Mouse (Mus musculus) mesoderm, embryonic 11.5 days (tissue): ENCODE measurements around the gene Pald1.
A peak's percentile ranks its signal among the peaks of the same experiment; 100 is the strongest.

Experiments
- DNase-seq: peaks from one replicate; pipeline ENCODE4 v3.0.0-alpha.2; 2012; ENCODE audit warnings: low read depth, low spot score

Pald1 gene

DNA sequence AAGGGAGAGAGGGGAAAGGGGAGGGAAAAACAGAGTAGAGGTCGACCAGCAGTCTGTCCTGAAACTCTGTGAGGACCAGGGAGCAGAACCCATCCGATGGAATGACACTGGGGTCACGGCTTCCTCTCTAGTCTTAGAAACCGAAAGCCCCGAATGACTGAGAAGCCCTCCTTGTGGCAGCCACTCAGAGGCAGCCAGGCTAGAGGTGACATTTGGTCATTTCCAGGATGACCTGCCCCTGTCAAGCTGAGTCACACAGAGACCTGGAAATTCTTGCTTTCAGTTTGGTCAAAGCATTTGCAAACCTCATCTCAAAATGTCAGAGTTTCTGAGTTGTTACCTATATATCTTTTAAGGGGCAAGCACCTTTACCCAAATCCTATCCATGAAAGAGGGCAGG, 102.2 kb downstream of the Pald1 start:
- no peak for DNase-seq

DNA sequence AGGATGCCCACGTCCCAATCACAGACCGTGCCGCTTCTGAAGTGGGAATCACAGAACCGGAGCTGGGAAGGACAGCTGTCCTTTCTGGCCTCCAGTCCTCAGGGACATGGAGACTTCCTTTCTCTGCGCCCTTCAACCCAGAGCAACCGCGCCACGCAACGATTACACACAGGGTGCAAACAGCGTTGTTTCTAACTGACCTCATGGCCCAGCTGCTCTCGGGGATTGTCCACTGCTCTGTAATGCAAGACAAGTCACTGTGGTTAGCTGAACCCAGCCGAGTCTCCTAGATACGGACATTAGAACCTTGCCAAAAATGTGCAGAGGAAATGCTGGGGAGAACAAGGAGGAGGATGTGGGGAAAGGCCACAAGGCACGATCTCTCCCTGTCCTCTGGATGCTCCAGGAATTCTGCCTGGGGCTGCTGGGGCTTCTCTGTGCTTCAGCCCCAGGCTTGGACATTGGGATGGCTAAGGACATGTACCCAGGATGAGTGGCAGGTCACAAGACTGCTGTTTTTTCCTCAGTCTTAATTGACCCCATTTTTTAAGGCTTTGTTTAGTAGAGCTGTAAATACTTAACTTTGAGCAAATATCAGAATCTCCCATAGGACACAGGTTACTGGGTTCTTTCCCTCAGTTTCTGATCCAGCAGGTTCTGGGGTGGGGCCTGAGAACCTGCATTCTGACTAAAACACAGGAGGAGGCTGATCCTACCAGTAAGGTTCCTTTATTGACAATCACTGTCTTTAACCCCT, 105.2 kb downstream of the Pald1 start:
- peak; percentile 20 for DNase-seq

- DNase-seq = no peak
Observed at GRCm38 (mm10) chr10:61277051-61277450, 106.3 kb downstream of the Pald1 start.

GRCm38 (mm10) chr10:61275669-61276110, 107.6 kb downstream of the Pald1 start:
- peak; percentile 66 for DNase-seq

DNA sequence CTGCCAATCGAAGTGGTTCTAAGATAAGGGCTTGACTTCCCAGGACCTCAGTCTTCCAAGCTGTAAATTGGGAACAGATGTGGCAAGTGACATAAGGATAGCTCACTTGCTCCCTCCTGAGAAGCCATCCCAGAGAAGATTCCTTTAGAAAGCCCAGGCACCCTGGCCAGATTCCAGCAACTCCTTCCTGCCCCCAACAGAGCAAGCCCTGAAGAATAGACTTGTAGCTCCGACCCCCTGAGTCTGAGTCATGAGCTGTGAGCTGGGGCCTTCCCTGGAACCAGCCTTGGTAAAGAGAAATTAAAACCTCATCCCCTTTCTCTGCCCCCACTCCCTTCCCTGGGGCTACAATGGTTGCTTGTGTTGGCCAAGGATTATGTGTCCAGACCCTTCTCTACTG, 108.8 kb downstream of the Pald1 start:
- DNase-seq = no peak

DNA sequence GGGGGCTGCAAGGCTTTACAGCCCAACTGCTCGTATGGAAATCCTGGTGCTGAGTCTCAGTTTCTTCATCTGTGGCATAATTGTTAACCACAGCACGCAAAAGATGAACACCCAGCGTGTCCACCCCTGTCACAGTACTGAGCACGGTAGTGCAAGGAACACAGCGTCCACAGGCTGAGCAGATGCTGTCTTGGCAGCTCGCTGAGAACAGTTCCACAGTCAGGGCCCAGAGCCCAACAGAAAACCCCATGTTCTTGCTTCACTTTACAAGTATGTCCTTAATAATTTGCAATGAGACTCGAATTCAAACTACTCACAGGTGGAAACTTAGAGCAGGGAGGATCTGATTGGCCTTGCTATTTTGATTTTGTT, 109.5 kb downstream of the Pald1 start:
- DNase-seq = no peak

DNA sequence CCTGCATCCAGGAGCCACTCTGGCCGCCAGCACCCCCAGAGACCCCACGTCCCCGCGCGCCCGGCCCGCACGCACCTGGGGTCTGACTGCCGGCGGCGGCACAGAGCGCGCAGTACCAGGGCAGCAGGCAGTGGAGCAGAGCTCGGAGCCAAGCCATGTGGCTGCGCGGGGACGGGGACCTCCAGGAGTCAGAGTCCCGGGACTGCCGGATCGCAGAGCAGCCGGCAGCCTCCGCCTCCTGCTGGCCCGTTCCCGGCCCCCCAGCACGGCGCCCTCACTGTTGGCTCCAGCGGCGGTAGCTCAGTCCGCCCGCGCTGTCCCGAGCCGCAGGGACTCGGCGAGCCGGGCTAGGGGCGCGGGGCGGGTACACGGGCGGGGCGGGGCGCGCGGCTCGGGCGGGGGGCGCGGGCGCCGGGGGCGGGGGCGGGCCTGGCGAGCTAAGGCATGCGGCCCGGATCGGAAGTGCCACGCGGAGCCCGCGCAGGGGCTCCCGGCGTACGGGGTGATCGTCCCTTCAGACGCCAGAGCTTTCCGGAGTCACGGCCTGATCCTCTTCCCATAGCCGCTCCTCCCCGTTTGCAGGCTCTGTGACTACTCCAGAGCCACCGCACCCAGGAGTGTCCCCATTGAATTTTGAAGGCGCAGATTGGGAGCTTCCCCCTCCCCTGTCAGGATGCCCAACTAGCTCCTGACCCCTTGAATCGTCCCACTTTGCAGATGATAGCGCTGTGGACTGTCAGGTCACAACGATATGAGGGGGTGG, 110.1 kb downstream of the Pald1 start, which contains the start of gene Adamts14:
Gene Adamts14 (minus strand): TSS at position 358 of the 763 bp plus-strand sequence.
- peak; percentile 54 for DNase-seq

- no peak for DNase-seq
Observed at GRCm38 (mm10) chr10:61272631-61273030, 110.7 kb downstream of the Pald1 start.

DNA sequence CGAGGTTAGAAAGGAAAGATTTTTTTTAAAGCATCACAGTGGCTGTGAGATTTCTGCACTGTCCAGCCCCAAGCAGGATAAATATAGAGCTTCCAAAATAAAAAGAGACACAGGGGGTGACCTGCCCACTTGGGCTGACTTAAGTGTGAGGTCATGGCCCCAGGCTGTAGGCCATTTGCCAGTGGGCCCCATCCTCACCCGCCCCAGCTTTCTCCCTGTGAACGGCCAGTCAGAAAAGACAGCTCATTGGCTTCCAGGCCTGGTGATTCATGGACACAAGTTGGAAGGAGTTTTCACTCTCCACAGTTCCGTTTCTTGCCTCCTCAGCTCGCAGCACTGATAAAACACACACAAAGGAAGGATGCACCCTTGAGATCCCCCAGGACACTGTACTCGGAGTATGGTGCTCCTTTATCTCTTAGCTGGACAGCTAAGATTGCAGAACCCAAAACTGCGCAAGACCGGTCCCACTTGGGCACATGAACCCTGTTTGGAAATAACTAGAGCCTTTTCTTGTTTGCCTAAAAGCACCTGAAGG, 111.2 kb downstream of the Pald1 start:
- no peak for DNase-seq
